Mouse (Mus musculus): Measurements from ENCODE around the gene Cfap77.
"Not testable (repeated sequence)": the region's sequence is repeated elsewhere in the genome, so short reads cannot be mapped to it uniquely, and the experiment has no call there.

Cfap77 gene

GRCm38 (mm10) chr2:29054991-29055390 is at the start of gene Cfap77:
Cfap77 (minus strand) TSS chr2:29055066.
- peak; percentile 54 to 69 for DNase-seq

DNA sequence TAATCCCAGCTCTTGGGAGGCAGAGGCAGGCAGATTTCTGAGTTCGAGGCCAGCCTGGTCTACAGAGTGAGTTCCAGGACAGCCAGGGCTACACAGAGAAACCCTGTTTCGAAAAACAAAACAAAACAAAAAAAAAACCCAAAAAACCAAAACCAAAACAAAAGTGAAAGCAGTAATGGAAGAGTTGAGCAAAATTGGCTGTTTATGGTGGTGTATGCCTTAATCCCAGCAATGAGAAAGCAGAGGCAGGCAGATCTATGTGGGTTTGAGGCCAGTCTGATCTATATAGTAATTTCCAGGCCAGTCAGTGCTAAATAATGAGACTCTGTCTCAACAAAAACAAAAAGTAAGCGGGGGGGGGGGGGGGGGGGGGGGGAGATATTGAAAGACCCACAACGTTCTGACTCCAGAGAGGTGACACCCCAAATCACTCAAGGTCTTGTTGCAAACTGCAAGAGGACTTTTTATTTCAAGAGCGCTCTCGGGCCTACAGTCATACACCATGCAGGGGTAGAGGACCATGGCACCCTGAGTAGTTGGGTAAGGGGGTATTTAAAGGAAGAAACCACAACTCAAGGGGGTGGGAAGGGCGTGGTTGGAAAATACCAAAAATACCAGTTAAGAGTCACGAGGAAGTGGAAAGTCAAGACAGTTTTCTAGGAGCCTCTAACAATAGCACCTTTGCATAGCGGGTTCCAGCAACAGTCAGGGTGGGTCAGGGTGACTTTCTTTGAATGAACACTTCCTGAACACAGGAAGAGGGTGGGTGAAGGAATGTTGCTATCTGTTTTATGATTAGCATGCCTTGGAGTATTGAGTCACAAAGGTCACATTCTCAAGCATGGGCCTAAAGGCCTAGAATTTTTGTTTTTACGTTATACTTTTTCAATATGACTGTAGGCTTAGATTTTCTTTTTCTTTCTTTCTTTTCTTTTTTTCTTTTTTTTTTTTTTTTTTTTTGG is 47.8 kb upstream of the Cfap77 start:
- DNase-seq, result not testable (repeated sequence)

- DNase-seq, result no peak
Observed at GRCm38 (mm10) chr2:29100822-29101534, 46.1 kb upstream of the Cfap77 start.

- no peak for DNase-seq
Observed at GRCm38 (mm10) chr2:29099646-29100045, 44.8 kb upstream of the Cfap77 start.

GRCm38 (mm10) chr2:29098786-29099185 is 43.9 kb upstream of the Cfap77 start:
- DNase-seq, result no peak

DNA sequence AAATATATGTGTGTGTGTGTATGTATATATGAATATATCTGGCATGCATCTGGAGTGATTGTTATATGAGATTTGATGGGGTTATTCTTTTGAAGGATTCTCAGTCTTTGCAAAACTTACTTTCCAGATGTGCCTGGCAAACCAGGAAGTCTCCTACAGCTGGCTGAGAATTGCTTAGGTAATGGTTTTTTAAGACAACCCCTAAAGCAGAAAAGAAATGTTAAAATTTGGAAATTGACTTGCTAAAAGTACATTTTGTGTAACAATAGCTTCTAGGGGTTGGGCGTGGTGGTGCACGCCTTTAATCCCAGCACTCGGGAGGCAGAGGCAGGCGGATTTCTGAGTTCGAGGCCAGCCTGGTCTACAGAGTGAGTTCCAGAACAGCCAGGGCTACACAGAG is 43.1 kb upstream of the Cfap77 start:
- not testable (repeated sequence) for DNase-seq

DNA sequence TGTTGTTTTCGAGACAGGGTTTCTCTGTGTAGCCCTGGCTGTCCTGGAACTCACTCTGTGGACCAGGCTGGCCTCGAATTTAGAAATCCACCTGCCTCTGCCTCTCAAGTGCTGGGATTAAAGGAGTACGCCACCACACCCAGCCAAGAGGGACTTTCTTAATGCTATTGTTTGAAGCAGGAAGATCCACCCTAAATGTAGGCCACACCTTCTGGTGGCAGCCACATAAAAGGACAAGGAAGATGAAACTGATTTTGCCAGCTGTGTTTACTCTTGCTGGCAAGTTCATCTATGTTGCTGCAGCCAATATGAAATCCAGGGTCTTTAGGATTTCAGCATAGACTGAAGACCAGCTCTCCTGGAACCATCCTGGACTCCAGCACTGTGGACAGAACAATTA is 42.6 kb upstream of the Cfap77 start:
- peak; percentile 21 to 57 for DNase-seq

- DNase-seq, result no peak
Observed at GRCm38 (mm10) chr2:29096751-29097150, 41.9 kb upstream of the Cfap77 start.

- DNase-seq, result no peak
Observed at GRCm38 (mm10) chr2:29095674-29096073, 40.8 kb upstream of the Cfap77 start.

GRCm38 (mm10) chr2:29089276-29089675 is 34.4 kb upstream of the Cfap77 start:
- DNase-seq, result not testable (repeated sequence)

- no peak for DNase-seq
Observed at GRCm38 (mm10) chr2:29086026-29086425, 31.2 kb upstream of the Cfap77 start.

- no peak for DNase-seq
Observed at GRCm38 (mm10) chr2:29081965-29082364, 27.1 kb upstream of the Cfap77 start.

DNA sequence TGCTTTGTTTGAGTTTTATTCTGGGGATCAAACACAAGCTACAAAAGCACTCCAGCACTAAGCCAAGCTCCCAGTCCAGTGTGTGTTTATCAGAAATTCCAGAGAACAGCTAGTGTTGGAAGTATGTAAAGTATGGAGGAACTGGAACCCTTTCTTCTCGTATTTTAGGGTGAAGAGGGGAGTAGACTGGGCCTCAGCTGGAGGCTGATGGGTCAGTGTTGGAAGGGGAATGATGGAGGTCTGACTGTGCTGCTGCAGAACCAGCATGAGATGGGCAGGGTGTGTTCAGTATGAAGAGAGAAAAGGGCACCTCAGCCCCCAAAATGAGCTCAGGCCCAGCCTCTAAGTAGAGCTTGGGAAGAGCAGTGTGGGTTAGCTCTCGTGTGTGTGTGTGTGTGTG is 21.4 kb upstream of the Cfap77 start:
- no peak for DNase-seq

DNA sequence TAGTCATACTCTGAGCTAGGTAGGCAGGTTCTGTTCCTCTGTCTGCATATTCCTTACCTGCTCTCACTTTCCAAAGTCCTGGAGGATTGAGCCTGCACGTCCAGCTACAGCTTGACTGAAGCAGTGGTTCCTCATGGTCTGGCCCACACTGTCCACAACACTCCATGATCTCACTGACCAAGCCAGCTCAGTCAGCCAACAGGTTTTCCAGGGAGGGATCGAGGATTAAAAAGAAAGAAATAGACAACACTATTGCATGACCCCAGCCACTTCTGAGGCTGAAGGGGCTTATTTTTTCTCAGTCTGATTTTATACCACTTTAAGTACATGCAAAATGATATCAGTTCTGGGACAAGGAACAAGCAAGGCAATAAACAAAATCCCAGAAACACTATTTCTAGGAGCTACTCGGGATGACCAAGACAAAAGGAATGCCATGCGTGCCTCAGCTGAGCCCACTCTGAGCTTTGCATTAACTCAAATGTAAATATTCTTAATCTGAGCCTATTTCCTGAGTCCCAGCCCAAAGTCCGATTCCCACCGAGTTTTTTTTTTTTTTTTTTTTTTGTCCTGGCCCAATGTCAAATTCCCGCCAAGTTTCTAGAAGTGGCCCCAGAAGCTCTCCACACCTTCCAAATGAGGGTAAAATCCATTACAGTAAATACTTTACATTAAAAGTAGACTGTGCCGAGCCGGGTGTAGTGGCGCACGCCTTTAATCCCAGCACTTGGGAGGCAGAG is 20.6 kb upstream of the Cfap77 start:
- DNase-seq, result no peak

- DNase-seq, result no peak
Observed at GRCm38 (mm10) chr2:29074676-29075075, 19.8 kb upstream of the Cfap77 start.

GRCm38 (mm10) chr2:29066410-29066809 is 11.5 kb upstream of the Cfap77 start:
- no peak for DNase-seq

DNA sequence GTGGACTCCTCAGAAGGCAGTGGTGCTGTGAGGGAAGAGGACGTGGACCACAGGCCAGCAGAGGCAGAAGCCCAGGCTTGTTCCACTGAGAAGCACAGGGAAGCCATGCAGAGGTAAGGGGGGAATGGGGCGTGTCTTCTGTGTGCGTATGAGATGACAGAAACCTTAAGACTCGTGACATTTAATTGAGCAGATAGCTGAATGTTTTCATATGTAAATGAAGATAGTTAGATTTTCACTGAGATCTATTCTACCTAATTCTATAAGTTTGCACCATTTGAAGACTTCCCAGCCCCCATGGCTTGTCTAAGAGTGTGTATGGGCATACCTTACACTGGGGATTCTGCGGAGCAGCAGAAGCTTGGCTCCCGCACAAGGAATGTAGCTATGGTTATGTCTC is 10.9 kb upstream of the Cfap77 start:
- DNase-seq, result no peak

- DNase-seq, result peak; percentile 78 to 89
Observed at GRCm38 (mm10) chr2:29060135-29060597, 5.3 kb upstream of the Cfap77 start, which contains the start of gene Ttf1. Ttf1 (plus strand) TSS chr2:29060262.

DNA sequence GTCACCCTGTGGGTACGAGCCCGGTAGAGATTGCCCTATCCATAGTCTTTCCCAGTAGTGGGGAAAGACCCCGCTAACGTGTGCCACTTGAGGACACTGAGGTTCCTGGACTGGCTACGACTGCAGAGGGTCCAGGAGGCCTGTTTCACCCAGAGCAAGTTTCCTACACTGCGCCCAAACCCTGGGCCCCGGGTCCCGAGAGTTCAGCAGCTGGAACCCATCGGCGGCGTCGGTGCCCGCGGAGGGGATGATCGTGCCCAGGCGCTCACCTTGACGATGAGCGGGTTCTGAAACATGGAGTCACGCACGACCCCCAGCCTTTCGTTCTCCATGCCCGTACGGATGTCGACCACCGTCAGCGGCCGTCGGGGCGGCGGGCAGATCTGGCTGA is 326 bp downstream of the Cfap77 start:
- no peak for DNase-seq

DNA sequence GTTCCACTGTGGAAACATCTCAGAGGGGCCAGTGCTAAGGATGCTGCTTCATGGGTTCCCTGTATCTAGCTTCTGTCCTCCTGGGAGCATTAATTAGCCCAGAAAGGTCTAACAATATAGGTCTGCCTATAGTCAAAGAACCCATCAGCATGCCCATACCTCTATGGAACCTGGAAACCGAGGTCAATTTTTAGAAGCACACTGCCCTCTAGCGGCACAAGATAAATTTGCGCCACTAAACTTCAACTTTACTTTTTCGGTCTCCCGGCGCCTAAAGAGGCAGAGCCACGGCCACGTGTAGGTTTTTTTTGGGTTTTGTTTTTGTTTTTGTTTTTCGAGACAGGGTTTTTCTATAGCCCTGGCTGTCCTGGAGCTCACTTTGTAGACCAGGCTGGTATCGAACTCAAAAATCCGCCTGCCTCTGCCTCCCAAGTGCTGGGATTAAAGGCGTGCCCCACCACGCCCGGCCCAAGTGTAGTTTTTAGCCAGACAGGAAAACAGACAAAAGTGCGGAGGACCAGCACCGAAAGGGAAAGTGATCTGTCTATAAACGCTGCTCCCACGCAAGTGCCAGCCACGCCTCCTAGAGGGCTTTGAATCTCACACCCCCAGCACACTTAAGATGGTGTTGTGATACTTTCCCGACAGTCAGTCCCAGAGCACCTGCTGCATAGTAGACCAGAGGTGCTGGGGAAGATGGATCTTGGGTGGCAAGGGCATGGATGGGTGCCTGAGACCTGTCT is 893 bp downstream of the Cfap77 start:
- DNase-seq, result peak; percentile 12 to 34

- DNase-seq, result peak; percentile 9 to 34
Observed at GRCm38 (mm10) chr2:29052943-29053454, 1.9 kb downstream of the Cfap77 start.

DNA sequence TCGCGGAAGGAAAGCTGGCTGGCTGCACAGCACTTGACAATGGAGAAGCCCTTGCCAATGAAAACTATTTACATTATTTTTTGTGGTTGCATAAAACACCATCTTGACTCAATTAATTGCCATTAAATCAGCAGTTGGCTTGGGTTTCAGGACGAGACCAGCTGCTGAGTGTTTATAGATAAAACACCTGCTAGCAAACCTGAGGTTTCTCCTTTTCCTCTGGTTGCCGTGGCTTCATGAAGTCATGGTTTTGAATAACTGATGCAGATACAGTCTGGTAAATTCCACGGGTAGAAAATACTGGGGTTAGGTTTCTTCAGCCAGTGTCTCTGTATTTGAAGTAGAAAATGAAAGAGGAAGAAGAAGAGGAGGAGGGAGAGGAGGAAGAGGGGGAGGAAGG is 2.9 kb downstream of the Cfap77 start:
- DNase-seq, result no peak
